Mouse (Mus musculus): ENCODE measurements around the gene Bag5. TPM values are rescaled to one million over a fixed set of nuclear protein-coding genes. Genes with fewer than 3 reads are reported as not detected.
"Not testable (repeated sequence)": the region's sequence is repeated elsewhere in the genome, so short reads cannot be mapped to it uniquely, and the experiment has no call there.

Gene Bag5
- polyA plus RNA-seq, 1 experiment = 52.7 TPM

GRCm38 (mm10) chr12:111745274-111745673 lies 32.2 kb upstream of the Bag5 start:
- H3K27ac ChIP-seq (ENCODE audit: insufficient read depth, low read length) = no peak overlapping the region
- peaks cover 13% of the 10 kb centered on the region for H3K4me1 ChIP-seq (ENCODE audit: control insufficient read depth, insufficient read depth, low read length)
- H3K27me3 ChIP-seq (ENCODE audit: control insufficient read depth, insufficient read depth, low read length) = no peaks in the 10 kb centered on the region
- WGBS = 84% methylated on average over 6 of the region's 6 CpGs
- H3K4me3 ChIP-seq (replicated peaks; ENCODE audit: insufficient read depth, low read depth, low read length) = no peak overlapping the region
- TF ChIP-seq CTCF (IDR thresholded peaks at IDR 0.05; ENCODE audit: borderline replicate concordance, insufficient read depth, low read depth, low read length) (no peak), POLR2A (IDR thresholded peaks at IDR 0.05; ENCODE audit: borderline replicate concordance, insufficient read depth, low read length) (no peak)
- DNase-seq = no peak

- H3K27ac ChIP-seq (ENCODE audit: insufficient read depth, low read length) = no peak overlapping the region
- no peak for TF ChIP-seq POLR2A (IDR thresholded peaks at IDR 0.05; ENCODE audit: borderline replicate concordance, insufficient read depth, low read length)
- TF ChIP-seq CTCF (IDR thresholded peaks at IDR 0.05; ENCODE audit: borderline replicate concordance, insufficient read depth, low read depth, low read length) = no peak
- 43% methylated on average over 11 of the region's 11 CpGs for WGBS
Measured at GRCm38 (mm10) chr12:111743981-111744423, 30.9 kb upstream of the Bag5 start.

DNA sequence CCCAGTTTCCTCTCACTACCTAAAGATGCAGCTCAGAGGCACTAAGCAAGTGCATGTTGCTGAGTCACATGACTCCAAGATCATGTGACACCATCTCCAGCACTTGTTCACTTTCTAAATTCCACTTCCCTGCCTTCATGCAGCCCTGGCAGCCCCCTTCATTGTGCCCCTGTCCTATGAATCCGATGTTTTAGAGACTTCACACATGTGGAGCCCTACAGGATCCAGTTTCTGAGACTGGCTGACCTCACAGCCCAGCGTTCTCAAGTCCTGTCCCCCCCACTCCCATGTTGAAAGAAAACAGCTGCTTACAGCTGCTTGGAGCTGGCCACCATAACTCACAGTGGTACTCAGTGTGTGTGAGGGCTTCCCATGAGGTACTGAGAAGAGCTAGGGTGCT lies 30.4 kb upstream of the Bag5 start:
- Histone ChIP-seq H3K4me3 (replicated peaks; ENCODE audit: insufficient read depth, low read depth, low read length) (no peak overlapping the region), H3K27me3 (ENCODE audit: control insufficient read depth, insufficient read depth, low read length) (no peaks in the 10 kb centered on the region), H3K4me1 (ENCODE audit: control insufficient read depth, insufficient read depth, low read length) (peaks cover 13% of the 10 kb centered on the region), H3K27ac (ENCODE audit: insufficient read depth, low read length) (no peak overlapping the region)
- WGBS = 77% methylated on average over 2 of the region's 2 CpGs
- TF ChIP-seq CTCF (IDR thresholded peaks at IDR 0.05; ENCODE audit: borderline replicate concordance, insufficient read depth, low read depth, low read length) = no peak
- no peak for TF ChIP-seq POLR2A (IDR thresholded peaks at IDR 0.05; ENCODE audit: borderline replicate concordance, insufficient read depth, low read length)
- DNase-seq = no peak

More at GRCm38 (mm10) chr12:111743981-111744423, 30.9 kb upstream of the Bag5 start:
- no peak overlapping the region for H3K4me3 ChIP-seq (replicated peaks; ENCODE audit: insufficient read depth, low read depth, low read length)
- H3K4me1 ChIP-seq (ENCODE audit: control insufficient read depth, insufficient read depth, low read length) = peaks cover 13% of the 10 kb centered on the region
- no peaks in the 10 kb centered on the region for H3K27me3 ChIP-seq (ENCODE audit: control insufficient read depth, insufficient read depth, low read length)
- no peak for DNase-seq

GRCm38 (mm10) chr12:111741338-111741737 lies 28.3 kb upstream of the Bag5 start:
- WGBS = 92% methylated on average over 8 of the region's 8 CpGs
- TF ChIP-seq POLR2A (IDR thresholded peaks at IDR 0.05; ENCODE audit: borderline replicate concordance, insufficient read depth, low read length) (no peak), CTCF (IDR thresholded peaks at IDR 0.05; ENCODE audit: borderline replicate concordance, insufficient read depth, low read depth, low read length) (no peak)
- DNase-seq = no peak
- Histone ChIP-seq H3K4me1 (ENCODE audit: control insufficient read depth, insufficient read depth, low read length) (peaks cover 11% of the 10 kb centered on the region), H3K27ac (ENCODE audit: insufficient read depth, low read length) (no peak overlapping the region), H3K27me3 (ENCODE audit: control insufficient read depth, insufficient read depth, low read length) (no peaks in the 10 kb centered on the region), H3K4me3 (replicated peaks; ENCODE audit: insufficient read depth, low read depth, low read length) (no peak overlapping the region)

- Histone ChIP-seq H3K27ac (ENCODE audit: insufficient read depth, low read length) (no peak overlapping the region), H3K4me1 (ENCODE audit: control insufficient read depth, insufficient read depth, low read length) (peaks cover 6% of the 10 kb centered on the region), H3K4me3 (replicated peaks; ENCODE audit: insufficient read depth, low read depth, low read length) (no peak overlapping the region), H3K27me3 (ENCODE audit: control insufficient read depth, insufficient read depth, low read length) (no peaks in the 10 kb centered on the region)
- WGBS = 8% methylated on average over 3 of the region's 3 CpGs
- DNase-seq = peak; percentile 63 to 78
- no peak for TF ChIP-seq POLR2A (IDR thresholded peaks at IDR 0.05; ENCODE audit: borderline replicate concordance, insufficient read depth, low read length)
- TF ChIP-seq CTCF (IDR thresholded peaks at IDR 0.05; ENCODE audit: borderline replicate concordance, insufficient read depth, low read depth, low read length) = peak; percentile 74
Measured at GRCm38 (mm10) chr12:111738754-111739153, 25.7 kb upstream of the Bag5 start.

GRCm38 (mm10) chr12:111737370-111737769 lies 24.3 kb upstream of the Bag5 start:
- Histone ChIP-seq H3K4me3 (replicated peaks; ENCODE audit: insufficient read depth, low read depth, low read length) (no peak overlapping the region), H3K27me3 (ENCODE audit: control insufficient read depth, insufficient read depth, low read length) (no peaks in the 10 kb centered on the region), H3K27ac (ENCODE audit: insufficient read depth, low read length) (no peak overlapping the region), H3K4me1 (ENCODE audit: control insufficient read depth, insufficient read depth, low read length) (peaks cover 12% of the 10 kb centered on the region)
- no peak for TF ChIP-seq POLR2A (IDR thresholded peaks at IDR 0.05; ENCODE audit: borderline replicate concordance, insufficient read depth, low read length)
- TF ChIP-seq CTCF (IDR thresholded peaks at IDR 0.05; ENCODE audit: borderline replicate concordance, insufficient read depth, low read depth, low read length) = no peak
- DNase-seq = no peak
- WGBS = 61% methylated on average over 9 of the region's 9 CpGs

GRCm38 (mm10) chr12:111736676-111737075 lies 23.6 kb upstream of the Bag5 start:
- WGBS = 91% methylated on average over 8 of the region's 8 CpGs
- not testable (repeated sequence) for DNase-seq; H3K27ac ChIP-seq (ENCODE audit: insufficient read depth, low read length); H3K4me3 ChIP-seq (replicated peaks; ENCODE audit: insufficient read depth, low read depth, low read length); H3K27me3 ChIP-seq (ENCODE audit: control insufficient read depth, insufficient read depth, low read length)
- peaks cover 17% of the 10 kb centered on the region for H3K4me1 ChIP-seq (ENCODE audit: control insufficient read depth, insufficient read depth, low read length)

GRCm38 (mm10) chr12:111734912-111735311 lies 21.9 kb upstream of the Bag5 start:
- DNase-seq = no peak
- Histone ChIP-seq H3K27me3 (ENCODE audit: control insufficient read depth, insufficient read depth, low read length) (no peaks in the 10 kb centered on the region), H3K27ac (ENCODE audit: insufficient read depth, low read length) (no peak overlapping the region), H3K4me3 (replicated peaks; ENCODE audit: insufficient read depth, low read depth, low read length) (no peak overlapping the region), H3K4me1 (ENCODE audit: control insufficient read depth, insufficient read depth, low read length) (peaks cover 20% of the 10 kb centered on the region)
- 26% methylated on average over 3 of the region's 3 CpGs for WGBS
- TF ChIP-seq POLR2A (IDR thresholded peaks at IDR 0.05; ENCODE audit: borderline replicate concordance, insufficient read depth, low read length) = no peak
- no peak for TF ChIP-seq CTCF (IDR thresholded peaks at IDR 0.05; ENCODE audit: borderline replicate concordance, insufficient read depth, low read depth, low read length)
